Mouse (Mus musculus) T-helper 1 cell (primary cell): ENCODE measurements at regions not wholly inside any gene's neighbourhood (a gene's known extent, or its start where the extent isn't known, plus 50 kb on each side); places are given as distances from the start of the nearest gene placed in this dataset.
"Not testable (repeated sequence)": the region's sequence is repeated elsewhere in the genome, so short reads cannot be mapped to it uniquely, and the experiment has no call there.

Experiments used
- in situ Hi-C: fragments of 300-600 bp; cut with MboI, MseI; formaldehyde crosslinking; loops from one replicate; pipeline ENCODE4 v1.15.1; 2025; ENCODE audit warnings: high pct_unique_total_duplicates

DNA sequence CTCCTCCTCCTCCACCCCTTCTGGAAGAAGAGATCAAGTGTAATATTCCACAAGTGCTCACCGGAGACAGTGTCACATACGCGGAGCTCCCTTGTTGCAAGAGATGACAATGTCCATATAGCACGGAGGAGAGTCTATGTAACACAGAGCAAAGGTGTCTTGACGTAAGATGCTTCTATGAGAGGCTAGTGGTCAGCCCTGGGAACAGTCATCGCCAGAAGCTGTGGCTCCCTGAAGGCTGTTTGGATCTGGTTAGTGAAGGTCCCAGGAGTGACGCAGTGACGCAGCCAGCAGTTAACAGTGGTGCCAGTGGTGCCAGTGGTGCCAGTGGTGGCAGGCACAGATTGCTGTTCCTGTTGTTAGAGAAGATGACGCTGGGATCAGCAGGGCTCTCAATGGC lies 66.9 kb downstream of the Twistnb start:
- in situ Hi-C loops, result loop anchor here (25.0 kb wide), 2 partner anchors 941 to 1166 kb away; no protein-coding TSS in a partner anchor

DNA sequence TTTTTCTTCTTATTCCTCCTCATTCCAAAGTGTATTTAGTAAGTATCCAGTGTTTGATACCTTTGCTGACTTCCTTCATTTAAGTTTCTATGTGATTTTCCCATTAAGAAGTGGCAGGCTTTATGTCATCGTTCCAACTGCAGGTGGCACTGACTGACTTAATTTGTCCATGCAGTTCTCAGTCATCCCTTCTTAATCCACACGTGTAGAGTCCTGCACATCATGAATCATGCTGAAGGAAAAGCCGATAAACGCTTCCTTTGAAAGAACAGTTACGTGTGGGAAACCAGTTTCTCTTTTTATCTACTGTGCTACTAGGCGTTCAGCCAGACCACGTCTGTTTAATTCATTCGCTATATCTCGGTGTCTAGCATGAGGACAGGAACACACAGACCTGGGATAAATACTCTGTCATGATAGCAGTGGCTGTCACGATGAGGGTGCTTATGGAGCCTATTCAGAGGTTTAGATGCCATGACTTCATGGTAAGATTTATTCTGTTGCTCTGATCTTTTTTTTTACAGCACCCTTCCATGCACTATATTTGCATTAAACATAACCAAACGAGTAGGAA lies 68.0 kb downstream of the Twistnb start:
- in situ Hi-C loops, result loop anchor here (25.0 kb wide), 2 partner anchors 940 to 1165 kb away; no protein-coding TSS in a partner anchor

DNA sequence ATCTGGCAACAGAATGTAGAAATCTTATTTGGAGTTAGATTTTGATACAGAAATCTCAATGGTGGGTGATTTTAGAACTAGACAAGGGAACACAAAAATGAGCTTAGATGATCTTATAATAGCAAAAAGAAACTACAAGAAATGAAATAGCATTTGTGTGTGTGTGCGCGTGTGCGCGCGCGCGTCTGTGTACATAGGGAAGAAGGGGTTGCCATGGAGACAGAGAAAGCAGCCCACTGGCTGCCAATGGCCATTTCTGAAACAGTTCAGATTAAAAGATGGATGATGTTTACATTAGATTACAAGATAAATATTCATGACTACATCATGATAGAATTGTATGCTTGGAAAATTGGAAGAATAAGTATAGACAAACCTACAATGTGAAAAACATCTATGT lies 112.1 kb downstream of the Twistnb start:
- in situ Hi-C loops, result no loop called here

DNA sequence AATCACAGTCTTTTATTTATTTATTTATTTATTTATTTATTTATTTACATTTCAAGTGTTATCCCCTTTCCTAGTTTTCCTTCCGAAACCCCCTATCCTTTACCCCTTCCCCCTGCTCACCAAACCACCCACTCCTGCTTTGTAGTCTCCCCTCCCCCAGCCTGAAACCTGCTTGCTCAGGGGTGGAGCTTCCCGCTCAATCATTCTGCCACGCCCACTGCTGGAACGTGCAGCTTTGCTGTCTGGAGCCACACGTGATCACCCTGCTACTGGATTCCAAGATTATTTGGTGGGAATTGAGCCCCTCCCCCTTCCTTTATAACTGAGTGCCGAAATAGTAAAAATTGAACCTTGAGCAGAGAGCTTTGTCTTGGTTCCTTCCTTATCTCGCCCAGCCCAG lies 122.2 kb downstream of the Twistnb start:
- in situ Hi-C loops, result not testable (repeated sequence)

DNA sequence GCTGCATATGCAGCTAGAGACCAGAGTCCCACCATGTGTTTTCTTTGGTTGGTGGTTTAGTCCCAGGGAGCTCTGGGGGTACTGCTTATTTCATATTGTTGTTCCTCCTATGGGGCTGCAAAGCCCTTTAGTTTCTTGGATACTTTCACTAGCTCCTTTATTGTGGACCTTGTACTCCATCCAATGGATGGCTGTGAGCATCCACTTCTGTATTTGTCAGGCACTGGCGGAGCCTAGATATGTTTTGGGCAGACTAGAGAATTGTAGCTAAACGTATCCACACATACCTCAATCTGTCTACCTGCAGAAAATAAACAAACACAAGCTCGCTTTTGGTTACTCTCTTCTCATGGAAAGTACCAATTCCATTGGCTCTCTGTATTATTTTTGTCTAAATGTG lies 122.8 kb downstream of the Twistnb start:
- in situ Hi-C loops, result no loop called here

DNA sequence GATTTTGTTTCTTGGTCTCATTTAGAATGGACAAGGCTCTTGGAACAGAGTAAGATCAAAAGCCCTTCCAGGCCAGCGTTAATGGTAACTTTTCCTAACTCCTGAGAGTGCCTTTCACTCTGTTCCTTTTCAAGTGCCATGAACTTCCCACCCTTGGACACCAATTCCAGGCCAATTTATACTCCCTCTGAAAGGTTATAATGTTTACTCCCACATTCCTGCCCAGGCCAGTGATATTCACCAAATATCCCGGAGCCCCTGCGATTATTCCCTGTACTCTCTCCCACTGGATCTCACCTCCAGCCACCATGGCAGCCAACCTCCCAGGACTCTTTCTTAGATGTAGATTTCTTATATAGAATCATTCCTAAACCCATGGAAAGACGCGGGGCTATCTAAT lies 123.2 kb downstream of the Twistnb start:
- in situ Hi-C loops, result no loop called here

DNA sequence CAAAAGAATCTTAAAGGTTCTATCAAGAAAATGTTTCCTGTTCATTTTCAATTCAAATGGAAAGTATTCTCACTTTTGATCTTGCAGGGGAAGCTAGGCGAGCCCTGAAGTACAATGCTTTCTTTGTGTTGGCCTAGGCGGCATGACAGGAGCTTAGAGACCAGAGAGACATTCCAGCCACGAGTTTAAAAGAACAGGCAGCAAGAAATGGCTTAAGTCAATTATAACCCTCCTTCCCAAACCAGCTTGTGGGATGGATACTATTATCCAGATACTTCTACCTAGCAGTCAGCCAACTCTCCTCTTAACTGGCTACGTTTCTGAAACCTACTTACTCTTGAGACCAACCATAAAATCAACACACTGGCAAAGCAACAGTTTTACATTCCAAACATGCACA lies 124.3 kb downstream of the Twistnb start:
- in situ Hi-C loops, result no loop called here

DNA sequence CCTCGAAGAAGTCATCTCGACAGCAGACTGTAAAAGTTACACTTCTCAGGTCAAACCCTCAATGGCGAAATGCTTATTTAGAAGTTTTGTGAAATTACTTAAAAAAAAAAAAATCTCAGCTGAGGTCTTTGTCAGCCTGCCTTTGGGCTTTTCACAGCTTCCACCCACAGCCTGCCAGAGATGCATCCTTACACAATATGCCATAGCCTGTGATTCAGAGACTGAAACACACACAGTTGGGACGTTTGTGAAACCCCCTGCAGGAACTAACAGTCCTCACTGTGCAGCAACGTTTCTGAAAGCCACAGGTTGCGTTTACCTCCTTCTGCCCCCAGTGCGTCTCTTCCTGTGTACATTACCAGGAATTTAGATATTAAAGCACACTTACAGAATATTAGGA lies 131.7 kb downstream of the Twistnb start:
- in situ Hi-C loops, result no loop called here

DNA sequence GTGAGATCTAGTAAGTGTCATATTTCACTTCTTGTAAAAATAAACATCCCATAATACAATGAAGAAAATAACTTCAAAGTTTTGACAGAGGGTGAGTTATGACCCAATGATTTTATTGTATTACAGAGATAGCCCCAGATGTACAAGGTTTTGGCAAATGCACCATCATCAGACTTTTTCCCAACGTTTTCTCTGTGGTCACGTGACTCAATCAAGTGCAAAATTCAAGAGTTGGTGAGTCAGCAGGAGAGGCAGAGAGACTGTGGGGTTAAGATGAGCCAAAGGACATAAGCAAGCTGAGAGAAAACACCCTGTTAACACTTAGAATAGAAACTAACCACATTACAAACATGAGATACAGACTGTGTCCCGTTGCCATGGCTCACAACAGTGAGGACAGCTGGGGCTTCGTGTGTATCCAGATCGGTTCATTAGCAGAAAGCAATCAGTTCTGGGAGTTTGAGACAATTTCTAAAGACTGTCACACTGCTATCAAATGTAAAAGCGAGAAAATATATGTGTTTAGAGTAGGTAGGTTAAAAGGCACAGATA lies 148.5 kb downstream of the Twistnb start:
- in situ Hi-C loops, result no loop called here

DNA sequence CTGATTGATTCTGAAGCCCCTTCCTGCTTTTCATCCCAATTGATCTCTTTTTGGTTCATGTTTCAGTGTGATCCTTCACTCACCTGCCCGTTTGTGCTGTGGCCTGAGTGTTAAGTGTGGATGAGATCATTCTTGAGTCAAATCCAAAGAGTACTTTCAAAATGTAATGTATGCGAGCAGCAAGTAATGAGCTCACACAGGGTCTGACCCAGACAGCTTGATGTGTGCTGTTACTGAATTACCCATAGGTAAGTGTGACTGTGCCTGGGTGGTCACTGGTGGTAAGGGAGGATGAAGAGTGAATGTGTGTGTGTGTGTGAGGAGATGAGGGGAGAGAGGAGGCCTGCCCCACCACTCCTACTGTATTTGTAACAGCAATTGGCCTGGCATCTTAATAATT lies 151.4 kb downstream of the Twistnb start:
- in situ Hi-C loops, result no loop called here

DNA sequence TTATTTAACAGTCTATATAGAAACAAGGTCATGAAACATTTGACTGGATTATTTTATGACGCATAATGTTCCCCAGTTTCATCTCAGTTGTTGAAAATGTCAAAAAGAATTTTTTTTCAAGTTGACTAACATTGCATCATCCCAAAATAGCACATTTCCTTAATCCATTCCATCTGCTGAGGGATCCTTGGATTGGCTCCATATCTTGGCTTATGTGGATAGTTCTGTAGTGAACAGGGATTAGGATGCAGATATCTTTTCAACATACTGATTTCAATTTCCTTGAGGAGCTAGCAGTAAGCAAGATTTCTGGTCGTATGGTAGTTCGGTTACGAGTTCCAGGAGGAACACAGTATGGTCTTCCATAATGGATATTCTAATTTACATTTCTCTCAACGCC lies 161.6 kb downstream of the Twistnb start:
- in situ Hi-C loops, result no loop called here

DNA sequence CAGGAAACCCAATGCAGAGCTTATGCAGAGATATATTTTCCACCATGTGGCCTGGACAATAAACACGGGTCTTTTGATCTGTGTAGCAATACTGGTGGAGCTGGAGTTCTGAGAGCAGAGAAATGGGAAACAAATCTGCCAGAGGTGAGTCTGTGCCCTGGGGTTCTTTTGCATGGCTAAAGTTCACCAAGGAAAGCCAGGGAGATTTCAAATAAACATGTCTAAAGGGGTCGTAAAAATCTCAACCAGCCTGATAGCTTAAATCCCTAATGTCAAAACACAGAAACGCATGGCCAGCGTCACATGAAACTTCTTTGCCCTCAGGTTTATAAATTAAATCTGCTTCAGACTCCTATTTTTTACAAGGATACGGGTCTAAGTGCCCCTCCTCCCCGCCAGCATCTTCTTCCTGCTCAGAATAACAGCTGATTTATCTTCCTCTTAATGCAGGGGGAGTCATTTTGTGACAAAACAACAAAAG lies 163.0 kb downstream of the Twistnb start:
- in situ Hi-C loops, result no loop called here

DNA sequence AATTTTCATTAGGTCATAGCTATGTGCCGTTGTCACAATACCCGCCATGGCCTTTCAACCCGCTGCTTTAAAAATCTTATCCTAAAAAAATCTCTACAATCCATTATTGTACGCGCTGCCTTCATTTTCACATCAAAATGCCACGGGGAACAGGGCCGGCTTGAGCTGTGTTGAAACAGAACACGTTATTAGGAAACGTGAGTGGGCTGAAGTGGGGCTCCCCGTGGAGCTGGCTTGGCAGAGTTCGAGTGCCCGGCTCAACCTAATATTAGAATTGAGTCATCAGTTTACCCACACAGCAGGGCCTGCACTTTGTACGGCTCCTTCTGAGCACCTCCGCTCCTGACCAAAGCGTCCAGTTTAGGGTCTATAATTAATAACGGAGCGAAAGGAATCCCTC lies 163.5 kb downstream of the Twistnb start:
- in situ Hi-C loops, result no loop called here

DNA sequence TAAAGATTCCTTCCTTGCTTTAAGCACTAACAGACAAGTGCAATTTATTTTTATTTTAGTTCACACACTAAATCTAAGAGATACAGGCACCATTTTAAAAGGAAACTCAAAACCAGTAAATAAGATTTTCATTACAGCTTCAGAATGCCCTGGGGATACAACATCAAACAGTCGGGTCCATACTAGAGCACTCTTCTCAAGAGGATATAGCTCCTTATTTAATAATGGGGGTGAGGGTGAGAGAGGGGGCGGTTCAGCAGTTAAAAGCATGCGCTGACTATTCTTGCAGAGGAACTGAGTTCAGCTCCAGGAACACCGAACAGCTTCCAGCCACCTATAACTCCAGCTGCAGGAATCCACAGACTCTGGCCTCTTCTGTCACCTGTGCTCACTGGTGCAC lies 164.2 kb downstream of the Twistnb start:
- in situ Hi-C loops, result no loop called here

DNA sequence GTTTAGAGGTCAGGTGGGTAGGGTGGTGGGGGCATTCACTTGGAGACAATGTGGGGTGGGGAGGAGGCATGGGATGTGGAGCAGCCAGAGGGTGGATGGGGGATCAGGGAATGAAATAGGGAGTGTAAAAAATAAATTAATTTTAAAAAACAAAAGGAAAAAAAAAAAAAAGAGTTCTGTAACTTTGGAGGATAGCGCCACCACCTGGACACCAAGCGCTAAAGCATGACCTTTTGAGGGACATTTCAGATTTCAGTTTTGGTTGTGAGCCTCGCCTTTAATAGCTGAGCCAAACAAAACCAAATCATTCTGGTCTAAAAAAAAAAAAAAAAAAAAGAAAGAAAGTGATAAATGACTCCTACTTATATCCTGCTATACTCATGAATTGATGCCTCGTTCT lies 176.0 kb downstream of the Twistnb start:
- in situ Hi-C loops, result no loop called here

DNA sequence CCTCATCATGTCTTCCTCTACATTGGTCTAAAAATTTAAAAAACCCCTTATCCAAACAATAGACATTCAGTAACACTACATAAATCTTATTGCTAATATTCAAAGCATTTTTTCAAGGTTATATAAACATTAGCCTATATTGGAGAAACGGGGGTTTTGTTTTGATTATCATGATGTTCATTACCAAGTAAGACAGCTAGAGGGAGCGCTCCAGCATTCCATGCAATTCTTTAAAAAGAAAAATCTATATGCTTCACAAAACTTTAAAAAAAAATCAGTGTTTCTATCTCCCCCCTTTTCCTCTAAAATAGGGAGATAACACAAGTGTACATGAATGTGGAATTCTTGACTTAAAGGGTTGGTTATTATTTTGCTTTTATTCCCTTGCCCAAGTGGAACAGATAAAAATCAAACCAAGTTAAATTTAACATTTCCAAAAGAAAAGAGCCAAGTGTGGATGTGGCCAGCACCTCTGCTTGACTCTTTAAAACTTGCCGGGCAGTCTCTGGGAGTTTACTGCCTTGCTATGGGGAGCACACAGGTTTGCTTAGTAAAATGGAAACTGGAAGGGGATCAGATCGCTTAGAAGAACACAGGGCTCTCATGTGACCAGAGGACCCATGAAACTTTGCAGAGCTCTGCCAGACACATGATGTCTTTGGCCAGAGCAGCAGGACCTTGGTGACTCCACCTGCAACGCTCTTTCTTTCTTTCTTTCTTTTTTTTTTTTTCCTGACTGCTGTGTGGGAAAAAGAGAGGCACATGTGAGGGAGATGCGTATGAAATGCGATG lies 178.6 kb downstream of the Twistnb start:
- in situ Hi-C loops, result no loop called here

DNA sequence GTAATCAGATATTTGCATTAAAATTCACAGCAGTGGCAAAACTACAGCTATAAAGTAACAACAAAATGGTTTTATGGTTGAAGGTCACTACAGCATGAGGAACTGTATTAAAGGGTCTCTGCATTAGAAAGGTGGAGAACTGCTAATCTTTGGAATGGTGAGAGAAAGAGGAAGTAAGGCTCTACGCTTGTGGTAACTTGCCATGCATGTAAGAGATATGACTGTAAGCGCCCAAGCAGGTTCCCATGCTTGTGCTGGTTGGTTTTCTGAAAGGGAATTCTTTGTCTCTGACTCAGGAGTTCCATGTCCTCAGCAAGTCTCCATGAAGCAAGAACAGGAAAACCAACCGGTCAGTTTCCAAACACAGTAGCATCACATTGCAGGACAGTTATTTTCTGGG lies 182.9 kb downstream of the Twistnb start:
- in situ Hi-C loops, result loop anchor here (10.0 kb wide), 1 partner anchor 728 kb away; no protein-coding TSS in a partner anchor

DNA sequence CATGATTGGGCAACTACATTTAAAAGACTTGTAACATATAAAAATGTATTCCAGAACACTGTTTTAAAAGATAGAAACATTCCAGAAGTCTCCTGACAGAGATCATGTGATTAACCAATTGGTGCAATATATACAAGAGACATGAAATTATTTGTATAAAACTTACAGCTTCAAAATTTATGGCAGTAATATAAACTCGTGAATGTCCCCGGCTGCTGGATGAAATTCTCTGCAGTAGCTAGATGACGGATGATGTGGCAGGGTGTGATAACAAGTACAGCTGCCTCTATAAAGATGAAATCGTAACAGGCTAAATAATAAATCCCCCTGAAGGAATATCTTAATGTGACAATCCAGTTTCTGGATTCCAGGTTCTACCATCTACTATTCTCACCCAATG lies 191.0 kb downstream of the Twistnb start:
- in situ Hi-C loops, result no loop called here

DNA sequence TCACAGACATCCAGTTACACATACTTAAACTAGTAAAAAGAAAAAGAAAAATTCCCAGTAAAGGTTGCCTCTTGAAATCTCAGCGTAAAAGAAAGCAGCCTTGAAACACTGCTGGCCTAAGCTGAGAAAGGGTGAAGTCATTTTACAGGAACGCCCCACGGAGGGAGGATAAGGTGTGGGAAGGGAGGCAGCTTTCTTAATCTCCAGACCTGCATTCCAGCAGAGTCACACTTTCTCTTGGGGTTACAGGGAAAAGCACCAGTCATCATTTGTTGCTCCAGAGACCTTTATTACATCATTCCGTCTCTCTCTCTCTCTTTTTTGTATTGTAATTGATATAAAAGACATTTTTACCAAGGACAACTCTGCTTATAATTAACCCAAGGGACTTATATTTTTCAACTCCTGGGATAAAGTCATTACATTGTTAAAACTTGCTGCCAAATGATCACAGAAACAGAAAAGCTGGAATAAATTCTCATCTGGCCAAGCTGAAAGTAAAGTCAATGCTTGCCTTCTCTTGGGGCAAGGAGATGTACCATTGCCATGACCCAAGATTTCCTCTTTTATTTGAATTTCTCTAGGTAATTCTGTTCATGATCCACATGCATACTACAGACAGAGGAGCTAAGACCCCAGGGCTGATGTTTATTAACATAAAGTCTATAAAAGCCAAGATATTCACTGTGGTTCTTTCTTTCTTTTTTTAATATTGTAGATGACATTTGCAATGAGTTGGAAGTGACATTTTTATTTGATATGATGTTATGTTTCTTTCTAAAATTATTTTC lies 196.9 kb downstream of the Twistnb start:
- in situ Hi-C loops, result no loop called here

DNA sequence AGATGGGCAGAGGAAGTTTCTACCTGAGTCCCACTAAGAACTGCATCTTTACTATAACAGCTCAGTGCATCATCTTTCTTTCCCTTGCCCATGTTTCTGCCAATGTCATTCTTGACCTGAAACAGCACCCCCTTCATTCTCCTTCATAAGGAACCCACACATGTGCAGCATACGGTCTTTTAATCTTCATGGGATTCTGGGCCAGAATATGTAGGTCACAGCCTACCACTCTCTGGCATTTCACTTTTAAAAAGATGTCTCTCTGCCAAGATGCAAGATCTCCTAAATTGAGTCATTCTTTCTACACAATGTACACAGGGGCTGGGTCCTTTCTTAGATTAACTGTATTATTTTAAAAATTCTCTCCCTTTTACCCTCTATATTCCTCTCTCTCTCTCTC lies 223.2 kb downstream of the Twistnb start:
- in situ Hi-C loops, result no loop called here

DNA sequence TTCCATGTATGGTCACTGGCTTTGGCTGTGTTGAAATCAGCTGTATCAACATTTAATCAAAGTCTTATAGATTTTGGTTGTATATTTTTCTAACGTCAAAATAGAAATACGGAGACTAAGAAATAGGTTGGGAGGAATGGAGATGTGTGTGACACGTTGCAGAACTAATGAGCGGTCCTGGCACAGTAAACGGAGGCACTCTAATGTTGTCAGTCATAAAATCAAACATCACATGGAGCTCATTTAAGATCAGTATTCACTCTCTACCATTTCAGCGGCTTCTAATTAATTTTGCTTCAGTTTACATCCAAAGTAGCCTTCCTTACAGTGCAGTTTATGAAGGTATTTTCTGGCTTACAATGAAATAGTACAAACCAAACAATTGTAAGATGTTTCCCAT lies 246.1 kb downstream of the Twistnb start:
- in situ Hi-C loops, result no loop called here

DNA sequence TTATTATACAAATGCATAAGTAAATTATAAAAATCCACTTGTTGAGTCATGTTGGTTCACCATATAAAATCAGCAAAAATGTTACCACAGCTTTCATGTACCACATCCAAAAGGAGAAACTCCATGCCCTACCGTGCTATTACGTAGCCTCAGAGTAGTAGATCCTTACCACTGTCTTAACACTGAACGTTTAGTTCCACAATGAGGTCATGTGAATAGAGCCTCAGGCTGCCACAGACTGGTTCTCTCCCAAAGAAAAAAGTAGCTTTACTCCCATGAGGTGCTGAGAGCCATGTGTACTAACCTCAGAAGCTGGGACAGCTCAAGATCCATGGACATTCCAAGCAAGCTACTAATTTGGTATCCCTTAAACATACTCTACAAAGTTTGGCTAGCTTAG lies 235.4 kb upstream of the Ferd3l start:
- in situ Hi-C loops, result loop anchor here (5.0 kb wide), 1 partner anchor 56 kb away; no protein-coding TSS in a partner anchor
